Mouse (Mus musculus) layer of hippocampus, postnatal 25 days (tissue): ENCODE measurements at regions not wholly inside any gene's neighbourhood (a gene's known extent, or its start where the extent isn't known, plus 50 kb on each side); places are given as distances from the start of the nearest gene placed in this dataset.

Experiments
- DNase-seq, 2 experiments: peaks; one replicate each; pipeline ENCODE4 v3.0.0; 2022; ENCODE audit warnings: mixed read lengths in 2 of 2, low spot score in 1 of 2; ENCODE audit errors: extremely low spot score in 1 of 2

GRCm38 (mm10) chr12:92293341-92293720 lies 444.4 kb upstream of the Sel1l start:
- DNase-seq: no peak

- DNase-seq: no peak
Measured at GRCm38 (mm10) chr12:92292460-92293340, 443.7 kb upstream of the Sel1l start.

GRCm38 (mm10) chr12:92291490-92291889 lies 442.5 kb upstream of the Sel1l start:
- DNase-seq: no peak

GRCm38 (mm10) chr12:92285511-92285910 lies 436.6 kb upstream of the Sel1l start:
- no peak for DNase-seq

- no peak for DNase-seq
Measured at GRCm38 (mm10) chr12:92280470-92280869, 431.5 kb upstream of the Sel1l start.

- DNase-seq: no peak
Measured at GRCm38 (mm10) chr12:92251962-92252361, 403.0 kb upstream of the Sel1l start.

GRCm38 (mm10) chr12:92246790-92247451 lies 398.0 kb upstream of the Sel1l start:
- DNase-seq: no peak

- DNase-seq: no peak
Measured at GRCm38 (mm10) chr12:92239956-92240699, 391.2 kb upstream of the Sel1l start.

- no peak for DNase-seq
Measured at GRCm38 (mm10) chr12:92233650-92234408, 384.9 kb upstream of the Sel1l start.

GRCm38 (mm10) chr12:92228585-92228984 lies 379.6 kb upstream of the Sel1l start:
- no peak for DNase-seq

GRCm38 (mm10) chr12:92203351-92203750 lies 354.4 kb upstream of the Sel1l start:
- no peak for DNase-seq

GRCm38 (mm10) chr12:92200602-92201001 lies 351.6 kb upstream of the Sel1l start:
- DNase-seq: no peak

- DNase-seq: no peak
Measured at GRCm38 (mm10) chr12:92198738-92199477, 350.0 kb upstream of the Sel1l start.

GRCm38 (mm10) chr12:92193934-92194685 lies 345.2 kb upstream of the Sel1l start:
- DNase-seq: no peak

GRCm38 (mm10) chr12:92193199-92193933 lies 344.4 kb upstream of the Sel1l start:
- DNase-seq: no peak

- no peak for DNase-seq
Measured at GRCm38 (mm10) chr12:92189022-92189421, 340.1 kb upstream of the Sel1l start.

GRCm38 (mm10) chr12:92187133-92187482 lies 338.2 kb upstream of the Sel1l start:
- no peak for DNase-seq

- DNase-seq: no peak
Measured at GRCm38 (mm10) chr12:92186448-92187132, 337.6 kb upstream of the Sel1l start.
